20 mouse cellular contexts compared by ENCODE assay signal in the genomic region with DNA sequence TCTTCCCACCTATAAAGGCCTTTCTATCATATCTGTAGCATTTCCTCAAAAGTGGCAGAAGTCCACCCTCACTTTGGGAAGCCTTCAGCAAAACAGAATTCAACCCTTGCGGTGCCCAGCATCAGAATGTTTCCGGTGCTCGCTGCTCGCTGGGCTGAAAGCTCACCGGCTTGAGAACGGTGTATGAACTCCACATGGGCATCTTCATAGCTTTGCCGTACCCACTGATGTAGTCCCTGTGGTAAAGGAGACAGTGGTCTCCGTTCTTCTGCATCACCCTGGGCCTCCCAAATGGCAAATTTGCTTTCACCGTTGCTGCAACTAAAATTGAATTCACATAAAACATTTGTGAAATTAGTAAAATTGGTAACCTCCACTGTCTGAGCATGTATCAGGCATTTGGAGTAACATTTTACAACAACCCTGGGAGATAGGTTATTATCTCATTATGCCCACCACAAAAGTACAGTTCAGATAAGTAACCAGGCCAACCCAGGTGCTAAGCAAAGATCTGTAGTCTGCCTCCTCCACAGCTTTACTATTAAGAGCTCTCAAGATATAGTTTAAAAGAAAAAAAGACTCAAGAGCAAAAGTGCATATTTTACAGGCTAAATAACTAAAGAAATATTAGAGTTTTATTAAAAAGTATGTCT. TPM values are rescaled to one million over a fixed set of nuclear protein-coding genes. Genes with fewer than 3 reads are reported as not detected.
DNase-seq lines count a peak whose midpoint lies in the region; ATAC-seq lines count a peak whose summit lies in the region.
"Had no signal": no experiment of that assay in that cellular context is flagged by ENCODE, and none has a peak within 500 bp of the region (broad histone marks: within the 10 kb centered on the region; RNA-seq: fewer than 3 reads in every experiment).

No protein-coding gene starts in this region.

- H3K9ac ChIP-seq in liver, embryonic 11.5 days (ENCODE audit: low read depth, low read length) = no peak overlapping the region
- no peak overlapping the region for H3K9ac ChIP-seq in hindbrain, embryonic 13.5 days
- H3K9ac ChIP-seq: heart, embryonic 15.5 days; intestine, embryonic 15.5 days; limb, embryonic 13.5 days; lung, embryonic 15.5 days; midbrain, embryonic 13.5 days had no signal

- H3K27me3 ChIP-seq in liver, embryonic 11.5 days (replicated peaks; ENCODE audit: control insufficient read depth, insufficient read depth, low read length) = no peaks in the 10 kb centered on the region
- H3K27me3 ChIP-seq in hindbrain, embryonic 13.5 days = no peaks in the 10 kb centered on the region
- H3K27me3 ChIP-seq: heart, embryonic 15.5 days; intestine, embryonic 15.5 days; limb, embryonic 13.5 days; lung, embryonic 15.5 days; midbrain, embryonic 13.5 days had no signal

- no peaks in the 10 kb centered on the region for H3K9me3 ChIP-seq in liver, embryonic 11.5 days (ENCODE audit: control insufficient read depth, low read length)
- no peaks in the 10 kb centered on the region for H3K9me3 ChIP-seq in hindbrain, embryonic 13.5 days
- H3K9me3 ChIP-seq: embryonic facial prominence, embryonic 10.5 days; heart, embryonic 15.5 days; intestine, embryonic 15.5 days; limb, embryonic 13.5 days; lung, embryonic 15.5 days; midbrain, embryonic 13.5 days had no signal

- no peaks in the 10 kb centered on the region; the same call in none of the 2 replicates for H3K4me1 ChIP-seq in liver, embryonic 11.5 days (replicated peaks; ENCODE audit: control insufficient read depth, insufficient read depth, low read length)
- H3K4me1 ChIP-seq in hindbrain, embryonic 13.5 days (replicated peaks) = no peaks in the 10 kb centered on the region
- H3K4me1 ChIP-seq: heart, embryonic 15.5 days; intestine, embryonic 15.5 days; midbrain, embryonic 13.5 days had no signal

- ATAC-seq in liver, embryonic 11.5 days (replicated peaks; ENCODE audit: low FRiP score) = peak; percentile 90
- peak; percentile 74 for ATAC-seq in megakaryocyte progenitor cell, adult 5-6 weeks (replicated peaks; ENCODE audit: poor library complexity)
- ATAC-seq in hindbrain, embryonic 13.5 days (ENCODE audit: low FRiP score) = no peak
- ATAC-seq: forebrain, embryonic 14.5 days; intestine, embryonic 15.5 days; midbrain, embryonic 13.5 days had no signal

- H3K36me3 ChIP-seq in liver, embryonic 11.5 days (ENCODE audit: control insufficient read depth, insufficient read depth, low read length) = no peaks in the 10 kb centered on the region
- no peaks in the 10 kb centered on the region for H3K36me3 ChIP-seq in hindbrain, embryonic 13.5 days
- H3K36me3 ChIP-seq: embryonic facial prominence, embryonic 10.5 days; heart, embryonic 15.5 days; intestine, embryonic 15.5 days; limb, embryonic 13.5 days; lung, embryonic 15.5 days; midbrain, embryonic 13.5 days had no signal

- H3K4me2 ChIP-seq in liver, embryonic 11.5 days = peak overlapping the region; percentile 39
- H3K4me2 ChIP-seq in hindbrain, embryonic 13.5 days = no peak overlapping the region
- H3K4me2 ChIP-seq: heart, embryonic 15.5 days; intestine, embryonic 15.5 days; limb, embryonic 13.5 days; lung, embryonic 15.5 days; midbrain, embryonic 13.5 days had no signal

- 82% methylated on average over 9 of the region's 9 CpGs for WGBS in liver, embryonic 11.5 days
- WGBS in hindbrain, embryonic 13.5 days = 95% methylated on average over 9 of the region's 9 CpGs

- peak; percentile 35 for DNase-seq in MEL-GATA-1-ER (ENCODE audit: extremely low read depth, low read depth)
- DNase-seq in c-Kit-positive CD71-positive TER-119-negative erythroid progenitor cells, embryonic 14.5 days (ENCODE audit: low read depth) = peak; percentile 58
- DNase-seq in liver, embryonic 11.5 days (ENCODE audit: low spot score) = no peak
- no peak for DNase-seq in urinary bladder, postnatal 25 days (ENCODE audit: low spot score)
- no peak for DNase-seq in testis, postnatal 14 days (ENCODE audit: low spot score)
- DNase-seq: adrenal gland, postnatal 25 days; cerebellum, adult 8-10 months; gastrocnemius, postnatal 10 days; heart, adult 18-20 months; thymus, adult 2 months had no signal

- no peak overlapping the region for H3K4me3 ChIP-seq in liver, embryonic 11.5 days (ENCODE audit: low read depth, low read length)
- no peak overlapping the region for H3K4me3 ChIP-seq in hindbrain, embryonic 13.5 days
- H3K4me3 ChIP-seq: embryonic facial prominence, embryonic 10.5 days; heart, embryonic 15.5 days; intestine, embryonic 15.5 days; limb, embryonic 13.5 days; lung, embryonic 15.5 days; midbrain, embryonic 13.5 days had no signal

- peak overlapping the region; percentile 78 for H3K27ac ChIP-seq in liver, embryonic 11.5 days (ENCODE audit: low read depth, low read length)
- H3K27ac ChIP-seq in hindbrain, embryonic 13.5 days = no peak overlapping the region
- H3K27ac ChIP-seq: embryonic facial prominence, embryonic 10.5 days; heart, embryonic 15.5 days; intestine, embryonic 15.5 days; limb, embryonic 13.5 days; lung, embryonic 15.5 days; macrophage; midbrain, embryonic 13.5 days had no signal

RNA-seq across cellular contexts. Expression of a gene that starts 57.9 kb away (rescaled TPM):
- polyA plus RNA-seq in liver, embryonic 11.5 days (2014; fragmentation: Nextera tagmentation; extraction: Ambion mirVana) = 2.2 and 2.4 TPM in 2 replicates
- total RNA-seq in megakaryocyte progenitor cell, adult 5-6 weeks (2015) = 0.22 and 0.54 TPM in 2 replicates
- 0.10 and 0.12 TPM in 2 replicates for total RNA-seq in megakaryocyte progenitor cell, adult 5-6 weeks (2017)
- polyA plus RNA-seq in hindbrain, embryonic 13.5 days (2015; fragmentation: Nextera tagmentation; extraction: Ambion mirVana) = 4.2 and 4.6 TPM in 2 replicates
- polyA plus RNA-seq: macrophage had no signal

Comparison
In these comparisons a context has a peak if more than half of its experiments do, and no peak if none do; other contexts are left out.
1. DNase-seq: peak in MEL-GATA-1-ER (single experiment) and c-Kit-positive CD71-positive TER-119-negative erythroid progenitor cells, embryonic 14.5 days (single experiment); none in liver, embryonic 11.5 days (single experiment), urinary bladder, postnatal 25 days (single experiment) and testis, postnatal 14 days (single experiment).